Mouse (Mus musculus) embryonic fibroblast, embryonic 13.5 days (primary cell): ENCODE measurements around the gene Vmn2r103. TPM values are rescaled to one million over a fixed set of nuclear protein-coding genes. Genes with fewer than 3 reads are reported as not detected.

ENCODE experiments used
- H3K27ac ChIP-seq: 2 replicates; pipeline ENCODE4 v1.5.1; 2012; ENCODE audit warnings: low read length, control low read depth, inconsistent platforms; ENCODE audit not compliant: insufficient read depth
- H3K4me1 ChIP-seq: 2 replicates; pipeline ENCODE4 v1.6.1; 2011; ENCODE audit warnings: low read length; ENCODE audit not compliant: control insufficient read depth, insufficient read depth
- H3K4me3 ChIP-seq: 2 replicates; pipeline ENCODE4 v1.5.1; 2011; ENCODE audit warnings: mild to moderate bottlenecking, control low read depth, low read length; ENCODE audit not compliant: insufficient read depth
- CTCF ChIP-seq: IDR thresholded peaks from 2 replicates; pipeline ENCODE4 v1.5.1; 2011; ENCODE audit warnings: mild to moderate bottlenecking, control low read depth, low read length, moderate library complexity, borderline replicate concordance; ENCODE audit not compliant: insufficient read depth
- POLR2A ChIP-seq: IDR thresholded peaks from 2 replicates; pipeline ENCODE4 v1.6.1; 2011; ENCODE audit warnings: low read depth, mild to moderate bottlenecking, control low read depth, low read length, moderate library complexity
- polyA plus RNA-seq: library from polyadenylated mRNA; stranded (reverse); fragments of >200 nt; gene quantifications from 2 replicates; pipeline ENCODE4 v1.2.4, GENCODE M21; 2011; ENCODE audit warnings: low read depth; ENCODE audit not compliant: missing spikeins, insufficient read length

The Vmn2r103 gene
- polyA plus RNA-seq = not detected in 2 replicates

DNA sequence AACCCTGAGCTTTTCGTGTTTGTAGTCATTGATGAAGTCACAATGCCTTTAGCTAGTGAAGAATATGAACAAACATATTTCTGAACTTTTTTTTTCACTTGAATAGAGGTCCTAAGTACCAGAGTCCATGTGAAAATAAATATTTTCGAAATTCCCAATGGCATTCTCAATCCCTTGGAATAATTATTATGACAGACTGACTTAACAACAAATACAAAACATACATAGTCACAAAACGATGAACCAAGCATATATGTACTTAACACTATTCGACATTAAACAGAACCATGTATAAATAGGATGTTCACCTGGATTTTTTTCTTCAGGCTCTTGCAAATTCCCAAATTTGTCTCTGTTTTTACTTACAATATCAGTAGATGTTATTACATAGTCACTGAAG is at the start of gene Vmn2r103:
TSS of gene Vmn2r103 (plus strand) at position 301 of the 400 bp plus-strand sequence.
- no peak within 1 kb of the TSS for H3K27ac ChIP-seq
- H3K4me3 ChIP-seq = no peak within 1 kb of the TSS
- no peaks in the 10 kb centered on the region for H3K4me1 ChIP-seq
- no peak for TF ChIP-seq POLR2A
- no peak for TF ChIP-seq CTCF

DNA sequence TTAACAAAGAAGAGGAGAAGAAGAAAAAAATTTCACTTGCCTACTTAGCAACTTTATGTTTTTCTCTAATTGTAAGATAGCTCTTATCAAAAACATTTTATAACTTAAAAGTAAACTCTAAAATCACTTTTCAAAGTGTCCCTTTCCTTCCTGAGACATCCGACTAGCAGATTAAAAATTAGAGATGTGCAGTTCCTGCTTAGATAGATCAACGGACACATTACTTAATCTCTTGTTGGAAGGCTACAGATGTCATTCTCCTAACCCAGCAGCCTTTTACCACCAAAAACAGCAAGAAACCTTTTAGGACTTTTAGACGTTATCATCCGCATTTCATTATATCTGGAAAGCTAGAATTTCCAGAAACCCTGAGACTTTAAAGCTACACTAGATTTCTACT is 5.8 kb downstream of the Vmn2r103 start:
- no peak overlapping the region for H3K27ac ChIP-seq
- TF ChIP-seq CTCF (no peak), POLR2A (no peak)
- H3K4me1 ChIP-seq = no peaks in the 10 kb centered on the region
- H3K4me3 ChIP-seq = no peak overlapping the region

DNA sequence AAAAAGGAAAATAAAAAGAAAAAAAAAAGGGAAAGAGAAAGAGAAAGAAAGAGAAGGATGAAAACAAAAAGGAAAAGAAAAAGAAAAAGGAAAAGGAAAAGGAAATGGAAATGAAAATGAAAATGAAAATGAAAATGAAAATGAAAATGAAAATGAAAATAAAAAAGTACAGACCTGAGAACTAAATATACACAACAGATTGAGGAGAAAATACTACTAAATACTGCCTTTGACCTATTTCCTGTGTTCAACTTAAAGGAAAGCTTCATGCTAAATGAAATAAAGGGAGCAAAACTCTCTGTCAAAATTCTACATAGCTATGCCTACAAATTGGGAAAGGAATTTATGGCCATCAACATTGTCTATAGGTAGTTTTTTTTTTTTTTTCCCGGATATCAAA is 16.1 kb downstream of the Vmn2r103 start:
- no peaks in the 10 kb centered on the region for H3K4me1 ChIP-seq
- H3K27ac ChIP-seq = no peak overlapping the region
- H3K4me3 ChIP-seq = no peak overlapping the region
- TF ChIP-seq POLR2A (no peak), CTCF (no peak)

Other genes with a start within 250 kb of the Vmn2r103 start
- not detected in 2 replicates for gene Vmn2r101, start 196.1 kb upstream of the Vmn2r103 start, polyA plus RNA-seq
- gene Vmn2r102, start 113.0 kb upstream of the Vmn2r103 start, polyA plus RNA-seq = not detected in 2 replicates